Mouse (Mus musculus): ENCODE results near the gene Tubg1. TPM values are rescaled to one million over a fixed set of nuclear protein-coding genes. Genes with fewer than 3 reads are reported as not detected.
"Not testable (repeated sequence)": the region's sequence is repeated elsewhere in the genome, so short reads cannot be mapped to it uniquely, and the experiment has no call there.

Gene Tubg1
- total and polyA plus RNA-seq, 2 experiments from 2014 or later: 39.4 to 47.4 TPM

GRCm38 (mm10) chr11:101151063-101151462 is 31.3 kb downstream of the Tubg1 start:
- TF ChIP-seq EP300 (IDR thresholded peaks at IDR 0.05; ENCODE audit: low read depth): no peak
- no peak for TF ChIP-seq CTCF (IDR thresholded peaks at IDR 0.05; ENCODE audit: low read depth)
- Histone ChIP-seq H3K4me2 (ENCODE audit: low read depth, low read length) (no peak overlapping the region), H3K27me3 (ENCODE audit: control insufficient read depth, insufficient read depth, low read length) (no peaks in the 10 kb centered on the region), H3K36me3 (replicated peaks; ENCODE audit: control insufficient read depth, insufficient read depth, low read length) (no peaks in the 10 kb centered on the region), H3K27ac (ENCODE audit: low read depth) (no peak overlapping the region), H3K9me3 (replicated peaks; ENCODE audit: control insufficient read depth, low read length) (no peaks in the 10 kb centered on the region), H3K4me1 (ENCODE audit: control insufficient read depth, insufficient read depth) (peaks cover 9% of the 10 kb centered on the region), H3K4me3 (ENCODE audit: low read depth, low read length) (no peak overlapping the region), H3K9ac (replicated peaks; ENCODE audit: low read depth, low read length) (no peak overlapping the region)
- WGBS: 53% methylated on average over 2 of the region's 2 CpGs
- no peak for DNase-seq (ENCODE audit: low spot score)
- no peak for ATAC-seq (ENCODE audit: insufficient read depth, low read depth)

GRCm38 (mm10) chr11:101152825-101153224 is 33.1 kb downstream of the Tubg1 start:
- H3K4me1 ChIP-seq (ENCODE audit: control insufficient read depth, insufficient read depth): peaks cover 9% of the 10 kb centered on the region
- no peak overlapping the region for H3K4me3 ChIP-seq (ENCODE audit: low read depth, low read length)
- ATAC-seq (ENCODE audit: insufficient read depth, low read depth) (no peak), DNase-seq (ENCODE audit: low spot score) (no peak)
- no peak overlapping the region for H3K4me2 ChIP-seq (ENCODE audit: low read depth, low read length)
- WGBS: 82% methylated on average over 1 of the region's 1 CpGs
- no peaks in the 10 kb centered on the region for H3K36me3 ChIP-seq (replicated peaks; ENCODE audit: control insufficient read depth, insufficient read depth, low read length)
- H3K27me3 ChIP-seq (ENCODE audit: control insufficient read depth, insufficient read depth, low read length): no peaks in the 10 kb centered on the region
- no peak overlapping the region for H3K9ac ChIP-seq (replicated peaks; ENCODE audit: low read depth, low read length)
- H3K27ac ChIP-seq (ENCODE audit: low read depth): no peak overlapping the region
- TF ChIP-seq CTCF (IDR thresholded peaks at IDR 0.05; ENCODE audit: low read depth) (no peak), EP300 (IDR thresholded peaks at IDR 0.05; ENCODE audit: low read depth) (no peak)
- H3K9me3 ChIP-seq (replicated peaks; ENCODE audit: control insufficient read depth, low read length): no peaks in the 10 kb centered on the region

GRCm38 (mm10) chr11:101154648-101155047 is 34.9 kb downstream of the Tubg1 start:
- Histone ChIP-seq H3K9me3 (replicated peaks; ENCODE audit: control insufficient read depth, low read length) (no peaks in the 10 kb centered on the region), H3K27ac (ENCODE audit: low read depth) (no peak overlapping the region), H3K4me3 (ENCODE audit: low read depth, low read length) (no peak overlapping the region), H3K4me2 (ENCODE audit: low read depth, low read length) (no peak overlapping the region), H3K36me3 (replicated peaks; ENCODE audit: control insufficient read depth, insufficient read depth, low read length) (no peaks in the 10 kb centered on the region), H3K9ac (replicated peaks; ENCODE audit: low read depth, low read length) (no peak overlapping the region), H3K27me3 (ENCODE audit: control insufficient read depth, insufficient read depth, low read length) (no peaks in the 10 kb centered on the region), H3K4me1 (ENCODE audit: control insufficient read depth, insufficient read depth) (peaks cover 9% of the 10 kb centered on the region)
- no peak for ATAC-seq (ENCODE audit: insufficient read depth, low read depth)
- DNase-seq (ENCODE audit: low spot score): no peak
- TF ChIP-seq EP300 (IDR thresholded peaks at IDR 0.05; ENCODE audit: low read depth) (no peak), CTCF (IDR thresholded peaks at IDR 0.05; ENCODE audit: low read depth) (no peak)

GRCm38 (mm10) chr11:101155151-101155550 is 35.4 kb downstream of the Tubg1 start:
- no peaks in the 10 kb centered on the region for H3K27me3 ChIP-seq (ENCODE audit: control insufficient read depth, insufficient read depth, low read length)
- H3K4me2 ChIP-seq (ENCODE audit: low read depth, low read length): peak overlapping the region; percentile 65; the same call in 1 of the 2 replicates
- ATAC-seq (ENCODE audit: insufficient read depth, low read depth) (no peak), DNase-seq (ENCODE audit: low spot score) (no peak)
- H3K9ac ChIP-seq (replicated peaks; ENCODE audit: low read depth, low read length): no peak overlapping the region
- WGBS: 73% methylated on average over 6 of the region's 6 CpGs
- H3K4me3 ChIP-seq (ENCODE audit: low read depth, low read length): no peak overlapping the region
- no peak overlapping the region for H3K27ac ChIP-seq (ENCODE audit: low read depth)
- no peaks in the 10 kb centered on the region for H3K9me3 ChIP-seq (replicated peaks; ENCODE audit: control insufficient read depth, low read length)
- no peaks in the 10 kb centered on the region for H3K36me3 ChIP-seq (replicated peaks; ENCODE audit: control insufficient read depth, insufficient read depth, low read length)
- TF ChIP-seq CTCF (IDR thresholded peaks at IDR 0.05; ENCODE audit: low read depth): no peak
- no peak for TF ChIP-seq EP300 (IDR thresholded peaks at IDR 0.05; ENCODE audit: low read depth)
- peaks cover 9% of the 10 kb centered on the region for H3K4me1 ChIP-seq (ENCODE audit: control insufficient read depth, insufficient read depth)

- H3K27ac ChIP-seq (ENCODE audit: low read depth): 0 out of 2 replicates have a peak within 1 kb of the TSS, but pooled peaks have one; percentile 7
- peaks cover 9% of the 10 kb centered on the region for H3K4me1 ChIP-seq (ENCODE audit: control insufficient read depth, insufficient read depth)
- WGBS: 2% methylated on average over 36 of the region's 36 CpGs
- H3K9ac ChIP-seq (replicated peaks; ENCODE audit: low read depth, low read length): peak within 1 kb of the TSS; percentile 18; the same call in 1 of the 2 replicates
- H3K4me2 ChIP-seq (ENCODE audit: low read depth, low read length): peak within 1 kb of the TSS; percentile 65
- ATAC-seq (ENCODE audit: insufficient read depth, low read depth) (peak; percentile 58), DNase-seq (ENCODE audit: low spot score) (no peak)
- TF ChIP-seq EP300 (IDR thresholded peaks at IDR 0.05; ENCODE audit: low read depth) (no peak), CTCF (IDR thresholded peaks at IDR 0.05; ENCODE audit: low read depth) (no peak)
- no peaks in the 10 kb centered on the region for H3K27me3 ChIP-seq (ENCODE audit: control insufficient read depth, insufficient read depth, low read length)
- H3K9me3 ChIP-seq (replicated peaks; ENCODE audit: control insufficient read depth, low read length): no peaks in the 10 kb centered on the region
- H3K4me3 ChIP-seq (ENCODE audit: low read depth, low read length): peak within 1 kb of the TSS; percentile 40
- no peaks in the 10 kb centered on the region for H3K36me3 ChIP-seq (replicated peaks; ENCODE audit: control insufficient read depth, insufficient read depth, low read length)
Observed at GRCm38 (mm10) chr11:101155728-101156371, 36.1 kb downstream of the Tubg1 start, which contains the start of gene Tubg2. Gene Tubg2 (plus strand): TSS chr11:101155907.

GRCm38 (mm10) chr11:101160151-101160550 is 40.4 kb downstream of the Tubg1 start:
- WGBS: 69% methylated on average over 8 of the region's 10 CpGs
- not testable (repeated sequence) for H3K4me3 ChIP-seq (ENCODE audit: low read depth, low read length); DNase-seq (ENCODE audit: low spot score); H3K4me2 ChIP-seq (ENCODE audit: low read depth, low read length); H3K4me1 ChIP-seq (ENCODE audit: control insufficient read depth, insufficient read depth); H3K27ac ChIP-seq (ENCODE audit: low read depth); ATAC-seq (ENCODE audit: insufficient read depth, low read depth); H3K27me3 ChIP-seq (ENCODE audit: control insufficient read depth, insufficient read depth, low read length); H3K9ac ChIP-seq (replicated peaks; ENCODE audit: low read depth, low read length); H3K9me3 ChIP-seq (replicated peaks; ENCODE audit: control insufficient read depth, low read length)
- H3K36me3 ChIP-seq (replicated peaks; ENCODE audit: control insufficient read depth, insufficient read depth, low read length): peaks cover 41% of the 10 kb centered on the region

- not testable (repeated sequence) for H3K4me1 ChIP-seq (ENCODE audit: control insufficient read depth, insufficient read depth); H3K9ac ChIP-seq (replicated peaks; ENCODE audit: low read depth, low read length); ATAC-seq (ENCODE audit: insufficient read depth, low read depth); H3K27me3 ChIP-seq (ENCODE audit: control insufficient read depth, insufficient read depth, low read length); H3K4me3 ChIP-seq (ENCODE audit: low read depth, low read length); DNase-seq (ENCODE audit: low spot score); H3K9me3 ChIP-seq (replicated peaks; ENCODE audit: control insufficient read depth, low read length); H3K27ac ChIP-seq (ENCODE audit: low read depth); H3K4me2 ChIP-seq (ENCODE audit: low read depth, low read length)
- H3K36me3 ChIP-seq (replicated peaks; ENCODE audit: control insufficient read depth, insufficient read depth, low read length): peaks cover 50% of the 10 kb centered on the region
- WGBS: 78% methylated on average over 6 of the region's 8 CpGs
Observed at GRCm38 (mm10) chr11:101160981-101161505, 41.3 kb downstream of the Tubg1 start.

All from heart, postnatal 0 days (tissue).